In genomic region chr19:41803322-41803721, GRCm38 (mm10) we compare ENCODE assay signal across 8 mouse cellular contexts. TPM values are rescaled to one million over a fixed set of nuclear protein-coding genes. Genes with fewer than 3 reads are reported as not detected.
DNase-seq lines count a peak whose midpoint lies in the region; ATAC-seq lines count a peak whose summit lies in the region.

No protein-coding gene starts in this region.

- no peak overlapping the region for H3K9ac ChIP-seq in hindbrain, embryonic 13.5 days

- H3K27me3 ChIP-seq in limb, embryonic 10.5 days (ENCODE audit: low read depth, poor library complexity, severe bottlenecking), result no peaks in the 10 kb centered on the region
- H3K27me3 ChIP-seq in hindbrain, embryonic 13.5 days, result 0 out of 2 replicates have a peak, but pooled peaks cover 3% of the 10 kb centered on the region

- ATAC-seq in inflammation-experienced regulatory T-cells, adult 6 months, result no peak
- no peak for ATAC-seq in hindbrain, embryonic 13.5 days (ENCODE audit: low FRiP score)

- DNase-seq in kidney, postnatal 10 days, result peak; percentile 28
- no peak for DNase-seq in kidney, adult 18-20 months
- peak; percentile 67 for DNase-seq in MEL-GATA-1-ER (ENCODE audit: extremely low read depth, low read depth)
- DNase-seq in induced T-regulatory cell, adult 2 months (ENCODE audit: low read depth), result peak; percentile 82
- DNase-seq in spleen, postnatal 4 days (ENCODE audit: low spot score in 2 of 2), result peak; percentile 47 to 77
- no peak for DNase-seq in limb, embryonic 10.5 days (ENCODE audit: low spot score)

- H3K4me2 ChIP-seq in hindbrain, embryonic 13.5 days, result no peak overlapping the region

- no peak overlapping the region for H3K27ac ChIP-seq in limb, embryonic 10.5 days
- no peak overlapping the region for H3K27ac ChIP-seq in hindbrain, embryonic 13.5 days

- no peaks in the 10 kb centered on the region for H3K36me3 ChIP-seq in limb, embryonic 10.5 days
- H3K36me3 ChIP-seq in hindbrain, embryonic 13.5 days, result no peaks in the 10 kb centered on the region

- H3K4me3 ChIP-seq in limb, embryonic 10.5 days, result no peak overlapping the region
- H3K4me3 ChIP-seq in hindbrain, embryonic 13.5 days, result no peak overlapping the region

- WGBS in limb, embryonic 10.5 days, result 40% methylated on average over 7 of the region's 7 CpGs
- WGBS in hindbrain, embryonic 13.5 days, result 52% methylated on average over 7 of the region's 7 CpGs

- peaks cover 21% of the 10 kb centered on the region for H3K4me1 ChIP-seq in limb, embryonic 10.5 days
- H3K4me1 ChIP-seq in hindbrain, embryonic 13.5 days (replicated peaks), result peaks cover 19% of the 10 kb centered on the region

- H3K9me3 ChIP-seq in limb, embryonic 10.5 days (replicated peaks), result peaks cover 3% of the 10 kb centered on the region; the same call in 1 of the 2 replicates
- H3K9me3 ChIP-seq in hindbrain, embryonic 13.5 days, result no peaks in the 10 kb centered on the region

RNA-seq across cellular contexts. Expression of gene Arhgap19, which starts 1.5 kb away (rescaled TPM):
- polyA plus RNA-seq in limb, embryonic 10.5 days (2016; fragmentation: Nextera tagmentation; extraction: Ambion mirVana), result 45.7 and 47.1 TPM in 2 replicates
- 10 to 100 TPM in 1 of 3 experiments, 1 to 10 TPM in 2; 2.7 to 21.2 (median 2.7) TPM for polyA plus RNA-seq in inflammation-experienced regulatory T-cells, adult 6 months (2017; shearing (Covaris generic))
- polyA plus RNA-seq in hindbrain, embryonic 13.5 days (2015; fragmentation: Nextera tagmentation; extraction: Ambion mirVana), result 6.3 and 7.6 TPM in 2 replicates

RNA-seq across cellular contexts. Expression of gene Frat1, which starts 26.4 kb away (rescaled TPM):
- polyA plus RNA-seq in limb, embryonic 10.5 days (2016; fragmentation: Nextera tagmentation; extraction: Ambion mirVana), result 4.3 and 4.9 TPM in 2 replicates
- 10 to 100 TPM in 2 of 3 experiments, 1 to 10 TPM in 1; 7.8 to 24.9 (median 21.2) TPM for polyA plus RNA-seq in inflammation-experienced regulatory T-cells, adult 6 months (2017; shearing (Covaris generic))
- 25.6 and 27.8 TPM in 2 replicates for polyA plus RNA-seq in hindbrain, embryonic 13.5 days (2015; fragmentation: Nextera tagmentation; extraction: Ambion mirVana)

RNA-seq across cellular contexts. Expression of gene Frat2, which starts 44.6 kb away (rescaled TPM):
- 1.9 and 3.0 TPM in 2 replicates for polyA plus RNA-seq in limb, embryonic 10.5 days (2016; fragmentation: Nextera tagmentation; extraction: Ambion mirVana)
- polyA plus RNA-seq in inflammation-experienced regulatory T-cells, adult 6 months (2017; shearing (Covaris generic)), result 1 to 10 TPM in 2 of 3 experiments, under 1 TPM in 1; 0.33 to 1.5 (median 1.3) TPM
- 8.4 and 10.4 TPM in 2 replicates for polyA plus RNA-seq in hindbrain, embryonic 13.5 days (2015; fragmentation: Nextera tagmentation; extraction: Ambion mirVana)

RNA-seq across cellular contexts. Expression of gene Slit1, which starts 59.9 kb away (rescaled TPM):
- 0.97 and 1.1 TPM in 2 replicates for polyA plus RNA-seq in limb, embryonic 10.5 days (2016; fragmentation: Nextera tagmentation; extraction: Ambion mirVana)
- not detected for polyA plus RNA-seq in inflammation-experienced regulatory T-cells, adult 6 months (2017; shearing (Covaris generic))
- 22.3 and 25.6 TPM in 2 replicates for polyA plus RNA-seq in hindbrain, embryonic 13.5 days (2015; fragmentation: Nextera tagmentation; extraction: Ambion mirVana)

Comparison
In these comparisons a context has a peak if more than half of its experiments do, and no peak if none do; other contexts are left out.
1. DNase-seq: peak in kidney, postnatal 10 days (single experiment), MEL-GATA-1-ER (single experiment), induced T-regulatory cell, adult 2 months (single experiment) and spleen, postnatal 4 days (2 of 2); none in kidney, adult 18-20 months (single experiment) and limb, embryonic 10.5 days (single experiment).